Mouse (Mus musculus) megakaryocyte-erythroid progenitor cell, adult 5 weeks (primary cell): ENCODE results near the gene Tbx6. TPM values are rescaled to one million over a fixed set of nuclear protein-coding genes. Genes with fewer than 3 reads are reported as not detected.

ENCODE experiments used
- polyA plus RNA-seq: library from polyadenylated mRNA; stranded (reverse); fragments of >175 nt; gene quantifications from 2 replicates; pipeline ENCODE4 v1.2.3, GENCODE M21; 2012

The Tbx6 gene
- 1.5 and 2.0 TPM in 2 replicates for polyA plus RNA-seq

GRCm38 (mm10) chr7:126780971-126781635, at the start of gene Tbx6:
TSS of gene Tbx6 (plus strand) at chr7:126781483.

GRCm38 (mm10) chr7:126759050-126759671, 22.1 kb upstream of the Tbx6 start, which contains the start of gene Mapk3:
TSS of gene Mapk3 (plus strand) at chr7:126759601.

GRCm38 (mm10) chr7:126766201-126766600, 15.1 kb upstream of the Tbx6 start, which contains the start of gene Gdpd3:
TSS of gene Gdpd3 (plus strand) at chr7:126766334.

DNA sequence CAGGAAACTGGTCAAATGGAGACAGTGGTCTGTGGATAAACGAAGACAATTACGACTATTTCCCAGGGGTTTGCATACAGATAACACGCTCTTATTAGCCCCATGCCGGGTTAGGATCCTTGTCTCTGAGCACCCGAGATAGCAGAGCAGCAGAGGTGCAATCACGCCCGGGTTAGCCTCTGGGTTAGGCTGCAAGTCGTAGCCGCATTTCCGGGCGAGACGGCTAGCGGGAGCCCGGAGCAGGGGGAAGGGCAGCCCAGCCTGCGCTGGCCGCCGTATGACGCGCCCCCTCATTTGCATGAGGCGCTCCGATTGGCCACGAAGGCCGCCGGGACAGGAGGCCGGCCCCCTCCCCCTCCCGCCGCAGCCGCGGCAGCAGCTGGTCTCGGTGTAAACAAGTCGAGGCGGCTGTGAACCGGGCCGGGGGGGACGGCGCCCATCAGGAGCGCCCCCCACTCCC, 4.7 kb upstream of the Tbx6 start, which contains the start of gene Ypel3:
Gene Ypel3, plus strand, starts transcription at position 358 of the 460 bp plus-strand sequence.

DNA sequence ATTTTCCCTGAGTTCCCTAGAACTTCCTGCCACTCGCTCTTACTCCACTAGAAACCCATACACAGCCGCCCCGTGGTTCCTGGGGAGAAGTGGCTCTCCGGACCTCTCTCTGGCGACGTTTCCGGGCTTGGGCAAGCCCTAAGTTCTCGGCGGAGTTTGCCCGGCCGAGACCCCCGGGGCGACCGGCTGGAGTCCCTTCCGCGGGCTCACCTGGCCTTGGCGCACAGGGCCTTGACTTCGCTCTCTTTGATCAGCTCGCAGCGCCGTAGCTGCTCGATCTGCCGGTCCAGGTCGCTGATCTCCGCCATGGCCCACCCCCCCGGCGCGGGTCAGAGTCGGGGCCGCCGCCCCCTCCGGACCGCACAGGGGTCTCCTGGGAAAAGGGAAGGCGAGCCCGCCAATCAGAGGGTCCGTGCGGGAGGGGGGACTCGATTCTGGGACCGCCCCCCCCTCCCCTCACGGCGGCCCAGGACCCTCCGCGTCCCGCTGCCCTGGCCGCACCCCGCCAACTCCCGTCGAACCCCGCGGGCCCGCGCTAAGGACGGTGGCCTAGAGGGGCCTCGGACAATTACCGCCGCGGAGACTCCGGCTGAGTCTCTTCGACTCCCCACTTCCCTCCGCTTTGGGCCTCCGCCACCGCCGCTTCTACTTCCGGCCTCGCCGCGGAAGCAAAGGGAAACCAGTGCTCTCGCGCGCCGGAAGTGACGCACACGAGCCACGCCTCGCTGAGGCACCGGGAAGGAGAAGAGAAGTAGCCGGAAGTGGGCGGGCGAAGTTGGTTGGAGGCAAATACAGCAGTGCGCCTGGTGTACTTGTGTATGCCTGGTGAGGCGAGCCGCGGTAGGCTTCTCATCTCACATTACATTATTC, 10.8 kb downstream of the Tbx6 start, which contains the start of gene Ppp4c:
Gene Ppp4c, minus strand, starts transcription at position 646 of the 870 bp plus-strand sequence.

DNA sequence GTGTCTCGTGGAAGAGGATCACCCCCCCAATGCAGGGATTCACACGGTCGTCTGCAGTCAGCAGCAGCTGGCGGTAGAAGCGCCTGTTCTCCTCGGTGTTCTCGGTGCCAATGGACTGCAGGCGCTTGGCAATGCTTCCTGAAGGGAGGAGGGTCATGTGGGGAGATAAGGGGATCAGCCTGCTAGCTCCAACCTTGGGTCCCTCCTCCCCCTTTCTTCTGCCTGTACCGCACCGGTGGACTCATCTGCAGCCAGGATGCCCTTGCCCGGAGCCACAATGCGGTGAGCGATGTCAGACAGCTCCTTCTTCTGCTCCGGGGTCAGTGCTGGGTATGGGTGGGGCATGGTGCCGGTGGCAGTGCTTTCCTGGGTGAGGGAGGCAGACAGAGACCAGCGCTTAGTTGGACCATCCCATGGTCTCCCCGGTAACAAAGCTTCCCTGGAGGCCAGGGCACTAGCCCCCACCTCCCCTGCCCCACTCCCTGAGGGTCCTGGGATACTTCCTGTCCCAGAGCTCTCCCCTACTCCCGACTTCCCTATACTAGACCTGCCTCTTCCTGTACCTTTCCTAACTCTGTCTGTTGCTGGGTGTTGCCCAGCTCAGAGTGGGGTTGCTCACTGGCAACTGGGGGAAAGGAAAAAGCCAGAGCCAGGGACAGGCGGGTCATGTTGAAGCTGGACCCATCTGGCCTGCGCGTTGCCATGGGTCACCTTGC, 16.3 kb downstream of the Tbx6 start, which contains the start of gene Fam57b:
Gene Fam57b, plus strand, starts transcription at position 258 of the 716 bp plus-strand sequence.

DNA sequence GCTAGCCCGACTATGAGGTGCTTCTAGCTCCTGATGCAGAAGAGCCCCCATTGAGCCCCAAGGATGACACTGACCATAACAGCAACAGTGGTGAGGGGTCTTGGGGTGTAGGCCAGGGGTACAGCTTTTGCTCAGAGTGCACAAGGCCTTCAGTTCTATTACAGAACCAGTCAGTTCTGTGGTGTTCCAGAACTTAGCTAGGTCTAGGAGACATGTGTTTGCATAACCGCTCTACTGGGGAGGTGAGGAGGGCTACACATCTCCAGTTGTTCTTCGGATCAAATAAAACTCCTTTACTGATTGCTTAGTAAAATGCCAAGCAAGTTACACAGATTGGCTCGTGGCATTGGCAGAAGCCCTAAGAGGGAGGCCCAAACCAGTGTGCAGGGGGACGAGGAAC, 50.3 kb downstream of the Tbx6 start, which contains the start of gene 4930451I11Rik:
Gene 4930451I11Rik, minus strand, starts transcription at position 101 of the 400 bp plus-strand sequence.

Other genes with a start within 250 kb of the Tbx6 start
- gene Eif3c, start 215.1 kb upstream of the Tbx6 start, polyA plus RNA-seq: 74.2 and 91.5 TPM in 2 replicates
- gene Apobr, start 196.5 kb upstream of the Tbx6 start, polyA plus RNA-seq: 22.0 and 22.6 TPM in 2 replicates
- gene Cln3, start 195.7 kb upstream of the Tbx6 start, polyA plus RNA-seq: 20.1 and 24.7 TPM in 2 replicates
- gene Il27, start 186.5 kb upstream of the Tbx6 start, polyA plus RNA-seq: 0.52 and 1.4 TPM in 2 replicates
- 3.6 and 5.1 TPM in 2 replicates for gene Nupr1, start 150.6 kb upstream of the Tbx6 start, polyA plus RNA-seq
- 88.3 and 96.1 TPM in 2 replicates for gene Sgf29, start 132.2 kb upstream of the Tbx6 start, polyA plus RNA-seq
- 0.28 and 0.36 TPM in 2 replicates for gene Sult1a1, start 105.1 kb upstream of the Tbx6 start, polyA plus RNA-seq
- 283 and 326 TPM in 2 replicates for gene Bola2, start 86.1 kb upstream of the Tbx6 start, polyA plus RNA-seq
- 9.5 and 9.6 TPM in 2 replicates for gene Slx1b, start 85.7 kb upstream of the Tbx6 start, polyA plus RNA-seq
- gene Coro1a, start 73.7 kb upstream of the Tbx6 start, polyA plus RNA-seq: 681 and 813 TPM in 2 replicates
- 113 and 144 TPM in 2 replicates for gene Mapk3, start 21.9 kb upstream of the Tbx6 start, polyA plus RNA-seq
- gene Gdpd3, start 15.1 kb upstream of the Tbx6 start, polyA plus RNA-seq: 5.5 and 8.6 TPM in 2 replicates
- 159 and 169 TPM in 2 replicates for gene Ypel3, start 4.5 kb upstream of the Tbx6 start, polyA plus RNA-seq
- 163 and 164 TPM in 2 replicates for gene Ppp4c, start 11.0 kb downstream of the Tbx6 start, polyA plus RNA-seq
- gene Fam57b, start 16.2 kb downstream of the Tbx6 start, polyA plus RNA-seq: 0.24 and 0.80 TPM in 2 replicates
- not detected in 2 replicates for gene 4930451I11Rik, start 50.2 kb downstream of the Tbx6 start, polyA plus RNA-seq
- gene Doc2a, start 65.9 kb downstream of the Tbx6 start, polyA plus RNA-seq: 0.03 TPM in 1 of 2 replicates, not detected in the other
- gene Hirip3, start 80.5 kb downstream of the Tbx6 start, polyA plus RNA-seq: 162 and 272 TPM in 2 replicates
- 655 and 810 TPM in 2 replicates for gene Ino80e, start 80.9 kb downstream of the Tbx6 start, polyA plus RNA-seq
- 176 and 182 TPM in 2 replicates for gene Taok2, start 103.2 kb downstream of the Tbx6 start, polyA plus RNA-seq
- 46.0 and 48.8 TPM in 2 replicates for gene Tmem219, start 141.4 kb downstream of the Tbx6 start, polyA plus RNA-seq
- 24.7 and 27.7 TPM in 2 replicates for gene Kctd13, start 147.4 kb downstream of the Tbx6 start, polyA plus RNA-seq
- gene Asphd1, start 168.1 kb downstream of the Tbx6 start, polyA plus RNA-seq: 0.35 TPM in 1 of 2 replicates, not detected in the other
- 1.5 and 2.1 TPM in 2 replicates for gene Sez6l2, start 169.1 kb downstream of the Tbx6 start, polyA plus RNA-seq
- gene Cdipt, start 194.4 kb downstream of the Tbx6 start, polyA plus RNA-seq: 127 and 143 TPM in 2 replicates
- 0.74 and 0.75 TPM in 2 replicates for gene Cdiptos, start 194.6 kb downstream of the Tbx6 start, polyA plus RNA-seq
- gene Mvp, start 233.1 kb downstream of the Tbx6 start, polyA plus RNA-seq: 25.1 and 28.0 TPM in 2 replicates
- 9.4 TPM in 1 of 2 replicates, not detected in the other for gene Pagr1b, start 235.0 kb downstream of the Tbx6 start, polyA plus RNA-seq
- gene Pagr1a, start 235.9 kb downstream of the Tbx6 start, polyA plus RNA-seq: 67.0 and 68.3 TPM in 2 replicates
- 146 and 149 TPM in 2 replicates for gene Gm42742, start 239.6 kb downstream of the Tbx6 start, polyA plus RNA-seq
- gene Prrt2, start 239.7 kb downstream of the Tbx6 start, polyA plus RNA-seq: 0.61 and 0.66 TPM in 2 replicates
- 845 and 941 TPM in 2 replicates for gene Maz, start 245.6 kb downstream of the Tbx6 start, polyA plus RNA-seq